Mouse (Mus musculus): ENCODE measurements around the gene Cfap74. TPM values are rescaled to one million over a fixed set of nuclear protein-coding genes. Genes with fewer than 3 reads are reported as not detected.
"Not testable (repeated sequence)": the region's sequence is repeated elsewhere in the genome, so short reads cannot be mapped to it uniquely, and the experiment has no call there.

The Cfap74 gene
- total RNA-seq, 2 experiments from 2014 or later: 15.1 to 17.7 TPM

GRCm38 (mm10) chr4:155414656-155415235 is 5.8 kb downstream of the Cfap74 start:
- Histone ChIP-seq H3K4me3 (no peak overlapping the region), H3K27ac (no peak overlapping the region)
- DNase-seq (ENCODE audit: extremely low spot score in 1 of 2, low spot score in 2 of 2): no peak
- intact Hi-C loops (cut with DNase I): no loop called here
- no peak for TF ChIP-seq CTCF (IDR thresholded peaks at IDR 0.05)

- Histone ChIP-seq H3K27ac (no peak overlapping the region), H3K4me3 (no peak overlapping the region)
- no peak for TF ChIP-seq CTCF (IDR thresholded peaks at IDR 0.05)
- DNase-seq (ENCODE audit: extremely low spot score in 1 of 2, low spot score in 2 of 2): no peak
- intact Hi-C loops (cut with DNase I): no loop called here
These were observed 11.1 kb downstream of the Cfap74 start for GRCm38 (mm10) chr4:155420137-155420536.

- DNase-seq (ENCODE audit: extremely low spot score in 1 of 2, low spot score in 2 of 2); H3K27ac ChIP-seq; intact Hi-C loops (cut with DNase I); H3K4me3 ChIP-seq: not testable (repeated sequence)
These were observed 12.7 kb downstream of the Cfap74 start for GRCm38 (mm10) chr4:155421412-155422370.

- no peak overlapping the region for H3K4me3 ChIP-seq
- TF ChIP-seq CTCF (IDR thresholded peaks at IDR 0.05): no peak
- no peak overlapping the region for H3K27ac ChIP-seq
- DNase-seq (ENCODE audit: extremely low spot score in 1 of 2, low spot score in 2 of 2): no peak
- intact Hi-C loops (cut with DNase I): no loop called here
These were observed 15.0 kb downstream of the Cfap74 start for GRCm38 (mm10) chr4:155423988-155424387.

- H3K4me3 ChIP-seq: no peak overlapping the region
- TF ChIP-seq CTCF (IDR thresholded peaks at IDR 0.05): no peak
- H3K27ac ChIP-seq: no peak overlapping the region
- intact Hi-C loops (cut with DNase I): no loop called here
- DNase-seq (ENCODE audit: extremely low spot score in 1 of 2, low spot score in 2 of 2): no peak
These were observed 17.3 kb downstream of the Cfap74 start for GRCm38 (mm10) chr4:155426272-155426671.

- Histone ChIP-seq H3K4me3 (no peak overlapping the region), H3K27ac (no peak overlapping the region)
- no peak for TF ChIP-seq CTCF (IDR thresholded peaks at IDR 0.05)
- no peak for DNase-seq (ENCODE audit: extremely low spot score in 1 of 2, low spot score in 2 of 2)
- intact Hi-C loops (cut with DNase I): no loop called here
These were observed 19.5 kb downstream of the Cfap74 start for GRCm38 (mm10) chr4:155428442-155428841.

GRCm38 (mm10) chr4:155429202-155429601 is 20.2 kb downstream of the Cfap74 start:
- no peak overlapping the region for H3K4me3 ChIP-seq
- H3K27ac ChIP-seq: no peak overlapping the region
- no peak for TF ChIP-seq CTCF (IDR thresholded peaks at IDR 0.05)
- intact Hi-C loops (cut with DNase I): no loop called here
- DNase-seq (ENCODE audit: extremely low spot score in 1 of 2, low spot score in 2 of 2): no peak

GRCm38 (mm10) chr4:155432358-155432757 is 23.4 kb downstream of the Cfap74 start:
- no peak for DNase-seq (ENCODE audit: extremely low spot score in 1 of 2, low spot score in 2 of 2)
- Histone ChIP-seq H3K4me3 (no peak overlapping the region), H3K27ac (no peak overlapping the region)
- TF ChIP-seq CTCF (IDR thresholded peaks at IDR 0.05): no peak
- intact Hi-C loops (cut with DNase I): no loop called here

GRCm38 (mm10) chr4:155433993-155434392 is 25.0 kb downstream of the Cfap74 start:
- H3K4me3 ChIP-seq: no peak overlapping the region
- no peak overlapping the region for H3K27ac ChIP-seq
- intact Hi-C loops (cut with DNase I): no loop called here
- TF ChIP-seq CTCF (IDR thresholded peaks at IDR 0.05): no peak
- no peak for DNase-seq (ENCODE audit: extremely low spot score in 1 of 2, low spot score in 2 of 2)

GRCm38 (mm10) chr4:155442808-155443207 is 33.8 kb downstream of the Cfap74 start:
- no peak overlapping the region for H3K27ac ChIP-seq
- no peak overlapping the region for H3K4me3 ChIP-seq
- intact Hi-C loops (cut with DNase I): no loop called here
- no peak for DNase-seq (ENCODE audit: extremely low spot score in 1 of 2, low spot score in 2 of 2)
- no peak for TF ChIP-seq CTCF (IDR thresholded peaks at IDR 0.05)

- no peak for DNase-seq (ENCODE audit: extremely low spot score in 1 of 2, low spot score in 2 of 2)
- TF ChIP-seq CTCF (IDR thresholded peaks at IDR 0.05): no peak
- Histone ChIP-seq H3K27ac (no peak overlapping the region), H3K4me3 (no peak overlapping the region)
- intact Hi-C loops (cut with DNase I): no loop called here
These were observed 42.6 kb downstream of the Cfap74 start for GRCm38 (mm10) chr4:155451597-155451996.

- no peak overlapping the region for H3K4me3 ChIP-seq
- TF ChIP-seq CTCF (IDR thresholded peaks at IDR 0.05): no peak
- intact Hi-C loops (cut with DNase I): no loop called here
- no peak for DNase-seq (ENCODE audit: extremely low spot score in 1 of 2, low spot score in 2 of 2)
- H3K27ac ChIP-seq: no peak overlapping the region
These were observed 49.6 kb downstream of the Cfap74 start for GRCm38 (mm10) chr4:155458575-155458974.
